Mouse (Mus musculus) kidney, embryonic 16.5 days (tissue): ENCODE measurements at regions not wholly inside any gene's neighbourhood (a gene's known extent, or its start where the extent isn't known, plus 50 kb on each side); places are given as distances from the start of the nearest gene placed in this dataset.

ENCODE experiments used
- ATAC-seq: fragments of 200-750 bp; cut with Nextera tagmentation; 2 replicates; pipeline ENCODE4 v1.8.0; 2017; ENCODE audit warnings: moderate TSS enrichment; ENCODE audit not compliant: low FRiP score, low TSS enrichment
- H3K27ac ChIP-seq: fragments of 300-500 bp; sonication (generic); 2 replicates; pipeline ENCODE4 v1.5.1; 2014; ENCODE audit warnings: low read length
- H3K27me3 ChIP-seq: fragments of 300-500 bp; sonication (generic); 2 replicates; pipeline ENCODE4 v1.6.1; 2014; ENCODE audit warnings: low read length, control low read depth, mixed read lengths; ENCODE audit not compliant: insufficient read depth
- H3K36me3 ChIP-seq: fragments of 300-500 bp; sonication (generic); 2 replicates; pipeline ENCODE4 v1.6.1; 2014; ENCODE audit warnings: low read length, control low read depth, mixed read lengths; ENCODE audit not compliant: insufficient read depth
- H3K4me1 ChIP-seq: fragments of 300-500 bp; sonication (generic); 2 replicates; pipeline ENCODE4 v1.6.1; 2014; ENCODE audit warnings: low read length, control low read depth, mixed read lengths; ENCODE audit not compliant: insufficient read depth
- H3K4me2 ChIP-seq: fragments of 300-500 bp; sonication (generic); replicated peaks from 2 replicates; pipeline ENCODE4 v1.6.1; 2014; ENCODE audit warnings: low read depth, low read length
- H3K4me3 ChIP-seq: fragments of 300-500 bp; sonication (generic); 2 replicates; pipeline ENCODE4 v1.5.1; 2014; ENCODE audit warnings: mild to moderate bottlenecking, low read length
- H3K9ac ChIP-seq: fragments of 300-500 bp; sonication (generic); replicated peaks from 2 replicates; pipeline ENCODE4 v1.6.1; 2014; ENCODE audit warnings: low read length
- H3K9me3 ChIP-seq: fragments of 300-500 bp; sonication (generic); 2 replicates; pipeline ENCODE4 v1.6.1; 2016; ENCODE audit warnings: low read length, control low read depth
- WGBS: fragments of 180-500 bp; shearing (Covaris S2); extraction: QIAGEN DNeasy Blood & Tissue Kit; methylation state at CpG from one replicate; pipeline ENCODE4 v1.1.7; 2014; 5-methylcytosine and 5-hydroxymethylcytosine counted together

GRCm38 (mm10) chr4:35394821-35395582 is 169.0 kb upstream of the C9orf72 start:
- no peak for ATAC-seq
- WGBS: 49% methylated on average over 16 of the region's 16 CpGs
- Histone ChIP-seq H3K4me2 (no peak overlapping the region), H3K36me3 (no peaks in the 10 kb centered on the region), H3K27me3 (no peaks in the 10 kb centered on the region), H3K4me1 (no peaks in the 10 kb centered on the region), H3K9ac (no peak overlapping the region), H3K4me3 (no peak overlapping the region), H3K9me3 (no peaks in the 10 kb centered on the region), H3K27ac (no peak overlapping the region)

DNA sequence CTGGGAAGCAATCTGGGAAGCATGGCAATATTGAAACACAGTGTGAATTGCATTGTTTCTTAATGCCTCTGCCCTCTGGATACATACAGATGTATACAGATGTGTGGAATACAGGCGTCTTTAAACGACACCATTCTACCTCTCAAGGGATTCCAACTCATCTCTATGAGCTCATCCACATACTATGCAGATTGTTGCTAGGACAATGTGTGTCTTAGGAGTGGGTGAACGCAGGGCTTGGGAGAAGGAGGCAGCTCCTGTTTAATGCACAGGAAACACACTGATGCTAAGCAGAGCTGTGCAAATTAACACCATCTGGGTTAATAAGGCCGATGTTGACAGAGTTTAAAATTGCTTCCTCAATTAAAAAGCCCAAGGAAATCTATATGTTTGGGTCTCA is 149.8 kb upstream of the C9orf72 start:
- H3K27me3 ChIP-seq: no peaks in the 10 kb centered on the region
- no peak overlapping the region for H3K9ac ChIP-seq
- no peaks in the 10 kb centered on the region for H3K36me3 ChIP-seq
- H3K9me3 ChIP-seq: peaks cover 6% of the 10 kb centered on the region; the same call in 1 of the 2 replicates
- H3K4me3 ChIP-seq: no peak overlapping the region
- no peak overlapping the region for H3K27ac ChIP-seq
- no peaks in the 10 kb centered on the region for H3K4me1 ChIP-seq
- WGBS: 76% methylated on average over 4 of the region's 4 CpGs
- no peak overlapping the region for H3K4me2 ChIP-seq
- ATAC-seq: no peak

GRCm38 (mm10) chr4:35373213-35373860 is 147.4 kb upstream of the C9orf72 start:
- Histone ChIP-seq H3K9ac (no peak overlapping the region), H3K4me1 (no peaks in the 10 kb centered on the region), H3K27ac (no peak overlapping the region), H3K9me3 (peaks cover 6% of the 10 kb centered on the region; the same call in 1 of the 2 replicates), H3K4me3 (no peak overlapping the region), H3K36me3 (no peaks in the 10 kb centered on the region), H3K27me3 (no peaks in the 10 kb centered on the region), H3K4me2 (no peak overlapping the region)
- no peak for ATAC-seq
- 57% methylated on average over 9 of the region's 9 CpGs for WGBS

- H3K27ac ChIP-seq: no peak overlapping the region
- no peaks in the 10 kb centered on the region for H3K27me3 ChIP-seq
- peak; percentile 91 for ATAC-seq
- H3K36me3 ChIP-seq: no peaks in the 10 kb centered on the region
- H3K4me3 ChIP-seq: no peak overlapping the region
- no peak overlapping the region for H3K9ac ChIP-seq
- no peaks in the 10 kb centered on the region for H3K4me1 ChIP-seq
- H3K4me2 ChIP-seq: no peak overlapping the region
- WGBS: 30% methylated on average over 8 of the region's 8 CpGs
- H3K9me3 ChIP-seq: peaks cover 6% of the 10 kb centered on the region; the same call in 1 of the 2 replicates
Observed at GRCm38 (mm10) chr4:35372528-35373212, 146.7 kb upstream of the C9orf72 start.

DNA sequence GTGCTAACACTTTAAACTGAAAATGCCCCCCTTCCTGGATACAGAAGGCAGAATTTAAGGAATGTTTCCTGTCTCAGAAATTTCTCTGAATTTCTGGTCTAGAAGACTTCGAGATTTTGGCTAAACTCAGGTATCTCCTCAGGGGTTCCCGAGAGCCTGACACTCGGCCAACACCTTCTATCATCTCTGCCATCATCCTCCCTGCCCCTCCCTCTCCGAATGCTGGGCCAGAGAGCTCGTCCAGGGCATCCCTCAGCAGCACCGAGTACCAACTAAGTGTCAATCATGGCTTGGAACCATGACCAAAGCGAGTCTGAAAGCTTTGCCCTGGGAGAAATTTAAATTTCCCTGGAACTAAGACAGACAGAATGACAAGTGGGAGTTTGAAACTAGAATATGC is 138.2 kb upstream of the C9orf72 start:
- Histone ChIP-seq H3K9ac (no peak overlapping the region), H3K4me2 (no peak overlapping the region), H3K36me3 (no peaks in the 10 kb centered on the region), H3K27me3 (no peaks in the 10 kb centered on the region), H3K4me3 (no peak overlapping the region), H3K9me3 (no peaks in the 10 kb centered on the region), H3K4me1 (no peaks in the 10 kb centered on the region), H3K27ac (no peak overlapping the region)
- WGBS: 79% methylated on average over 7 of the region's 7 CpGs
- no peak for ATAC-seq

GRCm38 (mm10) chr4:35362176-35362575 is 136.2 kb upstream of the C9orf72 start:
- H3K4me2 ChIP-seq: no peak overlapping the region
- H3K9me3 ChIP-seq: no peaks in the 10 kb centered on the region
- no peaks in the 10 kb centered on the region for H3K36me3 ChIP-seq
- no peak overlapping the region for H3K9ac ChIP-seq
- H3K27ac ChIP-seq: no peak overlapping the region
- WGBS: 71% methylated on average over 3 of the region's 3 CpGs
- H3K4me3 ChIP-seq: no peak overlapping the region
- H3K27me3 ChIP-seq: no peaks in the 10 kb centered on the region
- ATAC-seq: no peak
- H3K4me1 ChIP-seq: no peaks in the 10 kb centered on the region

DNA sequence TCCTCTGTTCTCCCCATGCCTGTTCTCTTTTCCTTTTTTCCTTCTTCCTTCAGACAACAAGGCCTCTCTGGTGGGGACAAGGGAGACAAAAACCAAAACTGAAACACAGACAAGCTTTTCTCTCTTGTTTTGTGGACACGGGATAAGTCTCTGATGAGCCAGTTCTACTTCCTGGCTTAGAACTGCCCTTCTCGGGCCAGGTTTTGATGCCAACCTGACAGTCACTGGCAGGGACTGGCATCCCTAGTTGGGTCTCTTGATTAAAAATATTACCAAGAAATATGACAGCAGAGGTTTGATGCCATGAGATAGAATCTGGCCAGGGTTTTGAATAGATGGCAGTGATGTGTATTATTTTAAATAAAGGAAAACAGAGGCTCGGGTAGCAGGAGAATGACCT is 133.4 kb upstream of the C9orf72 start:
- H3K4me1 ChIP-seq: no peaks in the 10 kb centered on the region
- H3K4me2 ChIP-seq: no peak overlapping the region
- H3K27me3 ChIP-seq: no peaks in the 10 kb centered on the region
- H3K27ac ChIP-seq: no peak overlapping the region
- 92% methylated on average over 3 of the region's 3 CpGs for WGBS
- no peak overlapping the region for H3K4me3 ChIP-seq
- no peaks in the 10 kb centered on the region for H3K36me3 ChIP-seq
- ATAC-seq: no peak
- no peaks in the 10 kb centered on the region for H3K9me3 ChIP-seq
- H3K9ac ChIP-seq: no peak overlapping the region

DNA sequence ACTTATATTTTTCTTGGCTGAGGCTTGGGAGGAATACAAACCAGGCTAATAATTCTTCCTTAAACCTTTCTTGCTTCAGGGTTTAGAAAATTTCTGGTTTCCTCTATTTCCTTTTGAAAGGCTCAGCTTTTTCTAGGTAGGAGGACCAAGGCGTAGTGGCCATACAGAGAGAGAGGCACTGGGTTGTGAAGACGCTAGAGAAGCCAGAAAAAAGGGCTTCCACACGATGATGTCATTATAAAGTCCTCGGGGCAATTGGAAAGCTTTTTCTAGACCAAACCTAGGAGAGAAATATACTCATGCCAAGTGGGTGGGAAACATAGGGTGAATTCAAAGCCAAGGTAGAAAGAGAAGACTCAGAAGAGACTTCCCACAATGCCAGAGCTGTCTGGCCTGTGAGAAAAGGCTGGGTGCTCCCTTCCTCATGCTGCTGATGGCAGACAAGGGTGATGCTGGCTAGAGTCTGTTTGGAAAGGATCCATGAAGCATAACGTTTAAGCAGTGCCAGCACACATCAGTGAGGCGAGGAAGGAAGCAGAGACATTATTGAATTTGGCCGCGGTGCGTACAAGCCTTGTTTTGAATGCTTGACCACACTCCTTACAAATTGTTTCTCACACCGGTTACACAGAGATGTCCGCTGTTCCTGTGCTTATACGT is 131.1 kb upstream of the C9orf72 start:
- Histone ChIP-seq H3K9ac (no peak overlapping the region), H3K36me3 (no peaks in the 10 kb centered on the region), H3K27me3 (no peaks in the 10 kb centered on the region), H3K4me2 (no peak overlapping the region), H3K27ac (no peak overlapping the region), H3K4me3 (no peak overlapping the region), H3K9me3 (no peaks in the 10 kb centered on the region), H3K4me1 (no peaks in the 10 kb centered on the region)
- 62% methylated on average over 12 of the region's 12 CpGs for WGBS
- peak; percentile 42; the same call in 1 of the 2 replicates for ATAC-seq

- WGBS: 77% methylated on average over 6 of the region's 6 CpGs
- Histone ChIP-seq H3K27me3 (no peaks in the 10 kb centered on the region), H3K4me2 (no peak overlapping the region), H3K9ac (no peak overlapping the region), H3K36me3 (no peaks in the 10 kb centered on the region), H3K4me1 (no peaks in the 10 kb centered on the region), H3K4me3 (no peak overlapping the region), H3K9me3 (no peaks in the 10 kb centered on the region), H3K27ac (no peak overlapping the region)
- ATAC-seq: no peak
Observed at GRCm38 (mm10) chr4:35356051-35356450, 130.1 kb upstream of the C9orf72 start.
